Mouse (Mus musculus): ENCODE data around the gene E2f4. TPM values are rescaled to one million over a fixed set of nuclear protein-coding genes. Genes with fewer than 3 reads are reported as not detected.

Gene E2f4
- total RNA-seq, 2 experiments from 2014 or later, result 36.4 to 39.3 TPM

DNA sequence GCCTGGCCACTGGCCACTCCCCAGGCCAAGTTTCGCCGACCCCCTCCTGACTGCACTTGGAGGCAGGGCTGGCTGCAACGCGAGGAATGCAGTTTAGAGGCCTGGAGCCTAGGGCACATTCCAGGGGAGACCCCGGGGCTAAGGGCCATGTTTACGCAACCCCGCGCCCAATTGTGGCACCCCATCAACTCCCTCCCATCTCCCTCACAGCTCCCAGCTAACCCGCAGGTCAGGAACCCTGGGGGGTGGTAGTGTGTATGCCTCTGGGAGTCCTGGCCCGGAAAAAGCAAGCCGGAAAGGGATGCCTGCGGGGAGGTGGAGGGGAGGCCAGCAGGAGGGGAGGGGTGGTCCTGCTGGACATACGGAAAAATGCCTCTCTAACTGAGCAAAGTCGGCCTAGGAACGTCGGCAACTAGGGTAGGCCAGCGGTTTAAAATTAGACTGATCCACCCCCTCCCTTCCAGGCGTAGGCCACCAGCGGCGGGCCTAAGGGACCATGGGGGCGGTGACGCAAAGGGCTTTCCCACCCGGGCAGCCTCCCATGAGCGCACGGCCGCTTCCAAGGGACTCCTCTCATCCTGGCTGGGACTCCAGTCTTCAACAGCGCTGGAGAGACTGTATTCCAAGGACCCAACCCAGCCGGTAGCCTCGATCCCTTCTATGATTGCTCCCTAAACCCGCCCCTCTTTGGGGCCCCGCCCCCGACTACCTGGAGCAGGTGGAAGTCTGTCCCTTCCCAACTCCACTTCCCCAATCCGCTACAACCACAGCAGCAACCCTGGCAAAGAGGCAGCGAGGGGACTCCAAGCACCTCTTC is 49.4 kb downstream of the E2f4 start:
- peak overlapping the region; percentile 67; the same call in 1 of the 2 replicates for H3K27ac ChIP-seq
- intact Hi-C loops (cut with DNase I), result no loop called here
- H3K4me3 ChIP-seq, result peak overlapping the region; percentile 72
- no peak for TF ChIP-seq CTCF (IDR thresholded peaks at IDR 0.05)
- DNase-seq (ENCODE audit: extremely low spot score in 1 of 2, low spot score in 2 of 2), result peak; percentile 42 to 51

DNA sequence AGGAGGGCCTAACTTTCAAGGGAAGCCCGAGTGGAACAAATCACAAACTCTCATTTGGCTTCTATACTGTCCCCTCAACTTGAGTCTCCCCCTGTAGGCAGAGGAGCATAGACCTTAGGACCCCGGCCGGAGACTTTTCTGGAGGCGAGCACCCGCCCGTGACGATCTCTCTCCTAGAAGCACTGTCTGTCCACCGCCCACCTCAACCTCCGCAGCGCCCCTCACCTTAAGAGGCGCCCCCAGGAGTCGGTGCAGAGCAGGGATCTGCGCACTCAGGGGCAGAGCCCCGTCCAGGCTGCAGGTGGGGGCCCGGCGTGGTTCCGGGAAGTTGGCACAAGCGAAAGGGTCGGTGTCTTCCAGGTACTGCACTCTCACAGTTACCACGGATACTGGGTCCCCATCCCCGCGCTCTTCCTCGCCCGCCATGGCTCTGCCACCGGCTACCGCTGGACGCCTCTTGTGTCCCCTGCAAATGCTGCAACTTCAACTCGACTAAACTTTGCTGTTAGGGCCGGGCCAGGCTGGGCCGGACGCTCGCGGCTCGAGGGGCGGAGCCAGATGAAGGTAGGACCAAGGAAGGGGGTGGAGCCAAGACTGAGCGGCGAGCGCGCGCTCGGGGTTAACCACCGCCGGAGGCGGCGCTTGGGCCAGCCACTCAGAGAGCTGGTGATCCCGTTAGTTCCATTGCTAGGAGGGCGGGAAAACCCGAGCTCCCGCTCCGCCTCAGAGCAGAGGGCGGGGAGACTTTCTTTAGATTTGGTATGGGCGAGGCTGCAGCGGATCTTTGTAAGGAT is 50.2 kb downstream of the E2f4 start, which contains the start of gene Fhod1:
Fhod1 (minus strand) TSS at position 526 of the 794 bp plus-strand sequence.
- peak; percentile 82 to 89 for DNase-seq (ENCODE audit: extremely low spot score in 1 of 2, low spot score in 2 of 2)
- Histone ChIP-seq H3K27ac (peak within 1 kb of the TSS; percentile 81), H3K4me3 (peak within 1 kb of the TSS; percentile 72)
- TF ChIP-seq CTCF (IDR thresholded peaks at IDR 0.05), result no peak; the same call in none of the 2 replicates
- intact Hi-C loops (cut with DNase I), result no loop called here

DNA sequence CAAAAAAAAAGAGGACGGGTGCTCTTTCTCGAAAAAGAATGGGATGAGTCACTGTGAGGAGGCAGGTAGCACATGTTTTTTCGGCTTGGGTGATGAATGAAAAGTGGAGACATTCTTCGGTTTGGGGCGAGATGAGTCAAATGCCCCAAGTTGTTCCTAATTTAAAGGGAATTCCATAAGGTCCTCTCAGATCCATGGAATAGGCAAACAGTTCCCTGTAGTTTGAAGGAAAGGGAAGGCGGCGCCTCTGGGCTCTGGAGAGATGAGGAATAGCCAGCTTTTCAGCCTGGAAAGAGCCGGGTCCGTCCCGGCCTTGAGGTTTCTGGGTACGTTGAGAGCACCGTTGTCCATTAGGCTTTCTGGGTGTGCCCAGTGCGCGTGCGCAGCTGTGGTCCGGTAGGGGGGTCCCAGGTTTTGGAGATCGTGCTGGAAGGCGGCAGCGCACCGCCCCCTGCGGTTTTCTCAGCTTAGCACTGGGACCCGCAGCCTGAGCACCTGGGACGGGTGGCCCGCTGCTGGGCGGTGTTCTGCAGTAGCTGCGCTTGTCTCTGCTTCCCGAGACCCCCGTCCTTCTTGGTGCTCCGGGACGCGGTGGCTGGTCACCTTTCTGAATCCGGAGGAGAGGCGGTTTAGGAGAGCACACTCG is 51.1 kb downstream of the E2f4 start, which contains the start of gene Slc9a5:
Slc9a5 (plus strand) TSS at position 394 of the 646 bp plus-strand sequence.
- Histone ChIP-seq H3K4me3 (peak within 1 kb of the TSS; percentile 72), H3K27ac (peak within 1 kb of the TSS; percentile 81)
- peak; percentile 52 to 61 for DNase-seq (ENCODE audit: extremely low spot score in 1 of 2, low spot score in 2 of 2)
- TF ChIP-seq CTCF (IDR thresholded peaks at IDR 0.05), result peak; percentile 11; the same call in 1 of the 2 replicates
- intact Hi-C loops (cut with DNase I), result no loop called here

DNA sequence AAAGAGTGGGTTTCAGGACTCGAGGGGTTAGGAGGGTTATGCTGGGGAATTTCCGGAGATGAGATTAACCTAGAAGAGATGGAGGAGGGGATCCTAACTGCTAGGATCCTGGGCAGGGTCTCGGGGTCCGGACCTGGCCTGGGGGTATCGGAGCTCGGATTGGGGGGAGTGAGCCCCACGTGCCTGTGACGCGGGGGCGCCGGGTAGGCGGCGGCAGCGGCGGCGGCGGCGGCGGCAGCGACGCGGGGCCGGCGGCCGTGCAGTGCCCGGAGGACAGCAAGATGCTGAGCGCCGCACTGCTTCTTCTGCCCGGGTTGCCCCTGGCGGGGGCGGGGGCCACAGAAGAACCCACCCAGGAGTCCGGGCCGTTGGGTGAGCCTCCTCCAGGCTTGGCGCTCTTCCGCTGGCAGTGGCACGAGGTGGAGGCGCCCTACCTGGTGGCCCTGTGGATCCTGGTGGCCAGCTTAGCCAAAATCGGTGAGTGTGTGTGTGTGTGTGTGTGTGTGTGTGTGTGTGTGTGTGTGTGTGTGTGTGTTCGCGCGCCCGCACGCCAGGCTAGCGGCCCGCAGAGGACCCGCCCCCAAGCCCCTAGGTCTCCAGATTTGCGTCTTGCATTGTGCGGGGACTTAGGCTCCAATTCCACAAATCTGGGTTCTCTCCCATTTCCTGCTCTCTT is 51.8 kb downstream of the E2f4 start:
- peak overlapping the region; percentile 72 for H3K4me3 ChIP-seq
- TF ChIP-seq CTCF (IDR thresholded peaks at IDR 0.05), result no peak
- intact Hi-C loops (cut with DNase I), result no loop called here
- peak overlapping the region; percentile 81 for H3K27ac ChIP-seq
- DNase-seq (ENCODE audit: extremely low spot score in 1 of 2, low spot score in 2 of 2), result peak; percentile 50 to 58

DNA sequence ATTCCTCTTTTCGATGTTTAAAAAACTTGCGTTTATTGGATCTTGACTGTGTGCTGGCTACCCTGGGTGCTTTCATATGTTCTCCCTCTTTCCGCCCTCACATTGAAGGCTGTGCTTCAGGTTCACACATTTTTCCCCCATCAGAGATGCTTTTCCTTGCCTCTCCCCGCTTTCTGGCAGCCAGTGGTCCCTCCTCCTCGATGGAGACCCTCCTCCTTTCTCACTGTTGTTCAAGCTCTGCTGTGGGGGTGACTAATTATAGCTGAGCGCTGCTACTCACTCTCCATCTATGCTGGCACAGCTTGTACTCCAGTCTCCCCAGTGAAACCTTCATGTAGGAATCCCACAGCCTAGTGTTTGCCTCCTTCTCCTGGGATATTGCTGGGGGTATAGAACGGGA is 52.7 kb downstream of the E2f4 start:
- intact Hi-C loops (cut with DNase I), result no loop called here
- no peak for TF ChIP-seq CTCF (IDR thresholded peaks at IDR 0.05)
- no peak overlapping the region; the same call in 1 of the 2 replicates for H3K27ac ChIP-seq
- peak overlapping the region; percentile 72 for H3K4me3 ChIP-seq
- DNase-seq (ENCODE audit: extremely low spot score in 1 of 2, low spot score in 2 of 2), result no peak

DNA sequence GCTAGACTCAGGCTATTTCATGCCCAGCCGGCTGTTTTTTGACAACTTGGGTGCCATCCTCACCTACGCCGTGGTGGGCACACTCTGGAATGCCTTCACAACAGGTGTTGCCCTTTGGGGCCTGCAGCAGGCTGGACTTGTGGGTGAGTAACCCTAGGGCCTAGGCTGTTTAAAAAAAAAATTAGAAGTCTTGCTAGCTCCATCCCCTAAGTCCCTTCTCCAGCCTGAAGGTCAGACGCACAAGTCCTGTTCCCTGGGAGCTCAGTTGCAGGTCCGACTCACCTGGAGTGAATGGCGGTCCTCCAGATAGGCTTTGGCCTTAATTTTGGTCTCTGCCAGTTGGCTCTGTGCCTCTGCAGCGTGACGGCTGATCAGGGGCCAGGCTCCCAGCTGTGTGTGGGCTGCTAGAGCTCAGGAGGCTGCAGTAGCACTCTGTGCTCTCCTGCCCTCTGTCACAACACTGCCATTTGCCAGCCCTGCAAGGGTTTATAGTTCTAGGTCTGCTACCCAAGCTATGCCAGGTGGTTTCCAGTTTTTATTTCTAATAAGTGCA is 56.2 kb downstream of the E2f4 start:
- DNase-seq (ENCODE audit: extremely low spot score in 1 of 2, low spot score in 2 of 2), result no peak
- Histone ChIP-seq H3K4me3 (no peak overlapping the region), H3K27ac (no peak overlapping the region)
- no peak for TF ChIP-seq CTCF (IDR thresholded peaks at IDR 0.05)
- intact Hi-C loops (cut with DNase I), result no loop called here

DNA sequence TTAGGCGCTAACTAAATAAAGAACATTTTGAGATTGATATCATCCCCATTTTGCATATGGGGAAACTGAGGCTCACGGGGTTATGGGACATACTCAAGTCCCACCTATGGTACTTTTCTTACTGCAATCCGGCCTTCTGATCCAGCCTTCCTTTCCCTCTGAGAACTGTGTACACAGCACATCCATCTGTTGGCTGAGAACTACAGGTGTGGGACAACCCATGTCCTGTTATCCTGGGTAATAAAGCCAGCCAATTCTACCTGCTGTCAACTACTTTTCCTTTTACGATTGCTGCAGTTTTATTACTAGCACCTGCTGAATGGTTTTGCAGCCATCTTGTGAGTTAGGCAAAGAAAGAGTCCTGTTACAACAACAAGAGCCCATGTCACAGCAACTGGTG is 57.1 kb downstream of the E2f4 start:
- H3K4me3 ChIP-seq, result no peak overlapping the region
- DNase-seq (ENCODE audit: extremely low spot score in 1 of 2, low spot score in 2 of 2), result no peak
- no peak overlapping the region for H3K27ac ChIP-seq
- intact Hi-C loops (cut with DNase I), result no loop called here
- TF ChIP-seq CTCF (IDR thresholded peaks at IDR 0.05), result no peak

Small RNA genes lying within 50 kb of the gene (microRNA-seq; reads per million reads assigned to microRNA genes)
- 0 reads per million in 2 experiments for gene Gm27320
- 14,844 to 17,063 reads per million in 2 experiments for gene Mir328

Other genes with a start within 250 kb of the E2f4 start
- gene Ces3a, start 249.1 kb upstream of the E2f4 start, total RNA-seq (2021), result not detected
- gene Ces3b, start 213.9 kb upstream of the E2f4 start, total RNA-seq (2021), result not detected
- gene Ces4a, start 165.9 kb upstream of the E2f4 start, total RNA-seq (2021), result not detected
- gene Cbfb, start 127.0 kb upstream of the E2f4 start, total RNA-seq (2021), result 10 to 100 TPM; 20.7 to 22.3 TPM
- gene D230025D16Rik, start 72.5 kb upstream of the E2f4 start, total RNA-seq (2021), result 10 to 100 TPM; 37.9 to 38.3 TPM
- 1 to 10 TPM; 2.1 to 2.8 TPM for gene B3gnt9, start 42.5 kb upstream of the E2f4 start, total RNA-seq (2021)
- 1 to 10 TPM; 8.0 TPM for gene Tradd, start 33.1 kb upstream of the E2f4 start, total RNA-seq (2021)
- gene Fbxl8, start 33.0 kb upstream of the E2f4 start, total RNA-seq (2021), result 1 to 10 TPM in 1 of 2 experiments, under 1 TPM in 1; 1.00 to 1.1 TPM
- 10 to 100 TPM; 17.2 to 17.5 TPM for gene Hsf4, start 27.9 kb upstream of the E2f4 start, total RNA-seq (2021)
- 10 to 100 TPM in 1 of 2 experiments, 1 to 10 TPM in 1; 8.9 to 10.4 TPM for gene Nol3, start 21.5 kb upstream of the E2f4 start, total RNA-seq (2021)
- gene 4931428F04Rik, start 7.8 kb upstream of the E2f4 start, total RNA-seq (2021), result 10 to 100 TPM; 28.0 to 30.0 TPM
- 1 to 10 TPM; 1.1 to 2.2 TPM for gene Exoc3l, start 1.6 kb upstream of the E2f4 start, total RNA-seq (2021)
- gene Elmo3, start 7.9 kb downstream of the E2f4 start, total RNA-seq (2021), result 1 to 10 TPM; 1.4 to 1.9 TPM
- 1 to 10 TPM; 6.6 to 6.8 TPM for gene Lrrc29, start 28.6 kb downstream of the E2f4 start, total RNA-seq (2021)
- gene Tmem208, start 28.7 kb downstream of the E2f4 start, total RNA-seq (2021), result 10 to 100 TPM; 35.4 to 40.1 TPM
- gene Fhod1, start 50.3 kb downstream of the E2f4 start, total RNA-seq (2021), result 1 to 10 TPM; 3.5 to 3.7 TPM
- 10 to 100 TPM; 41.9 to 42.5 TPM for gene Slc9a5, start 51.2 kb downstream of the E2f4 start, total RNA-seq (2021)
- gene Plekhg4, start 75.6 kb downstream of the E2f4 start, total RNA-seq (2021), result 1 to 10 TPM; 3.7 to 4.5 TPM
- not detected for gene Kctd19, start 115.8 kb downstream of the E2f4 start, total RNA-seq (2021)
- under 1 TPM in 1 of 2 experiments, not detected in 1; 0.27 TPM for gene Lrrc36, start 115.9 kb downstream of the E2f4 start, total RNA-seq (2021)
- gene Tppp3, start 173.9 kb downstream of the E2f4 start, total RNA-seq (2021), result 10 to 100 TPM; 36.1 to 42.5 TPM
- gene Zdhhc1, start 199.2 kb downstream of the E2f4 start, total RNA-seq (2021), result 10 to 100 TPM; 43.0 to 48.7 TPM
- not detected for gene Hsd11b2, start 221.1 kb downstream of the E2f4 start, total RNA-seq (2021)